Mouse (Mus musculus) liver, adult 2 months (tissue): Measurements from ENCODE around the gene 4930432K21Rik.

Experiments
- CTCF ChIP-seq: fragments of 200-500 bp; IDR thresholded peaks from 2 replicates; pipeline ENCODE4 v1.5.1; 2011; ENCODE audit warnings: low read depth, low read length, control low read depth
- POLR2A ChIP-seq: fragments of 200-500 bp; IDR thresholded peaks from 2 replicates; pipeline ENCODE4 v1.6.1; 2011; ENCODE audit warnings: low read length, control low read depth; ENCODE audit not compliant: insufficient read depth; ENCODE audit errors: extremely low read depth

DNA sequence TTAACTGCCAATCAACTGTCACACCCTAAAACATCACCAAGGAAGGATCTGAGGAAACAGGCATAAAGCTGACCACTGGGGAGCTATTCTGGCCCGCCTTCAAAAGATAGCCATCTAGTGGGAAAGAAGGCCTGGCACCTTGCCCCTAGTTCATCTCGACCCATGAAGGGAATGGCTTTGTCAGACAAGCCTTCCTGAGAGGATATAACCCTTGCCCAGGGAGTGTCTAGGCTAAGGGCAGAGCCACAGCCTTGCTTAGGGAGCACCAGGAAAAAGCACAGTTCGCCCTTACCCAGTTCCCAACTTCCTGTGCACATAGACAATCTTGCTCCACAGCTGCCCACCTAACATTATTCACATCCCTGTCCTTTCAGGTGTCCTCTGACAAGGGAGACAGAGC, 44.2 kb upstream of the 4930432K21Rik start:
- no peak for TF ChIP-seq CTCF
- no peak for TF ChIP-seq POLR2A
